Comparison of ENCODE assay signal across 28 mouse cellular contexts in genomic region chr17:35486726-35487125, GRCm38 (mm10). TPM values are rescaled to one million over a fixed set of nuclear protein-coding genes. Genes with fewer than 3 reads are reported as not detected.
A peak's percentile ranks its signal among the peaks of the same experiment; 100 is the strongest.
DNase-seq lines count a peak whose midpoint lies in the region; ATAC-seq and TF ChIP-seq lines count a peak whose summit lies in the region.
"Had no signal": no experiment of that assay in that cellular context is flagged by ENCODE, and none has a peak within 500 bp of the region (broad histone marks: within the 10 kb centered on the region; RNA-seq: fewer than 3 reads in every experiment).

No protein-coding gene starts in this region.

- no peak for TF ChIP-seq POLR2A in thymus, adult 2 months (IDR thresholded peaks at IDR 0.05; ENCODE audit: control insufficient read depth, extremely low read depth, insufficient read depth, low read length, poor library complexity)

- no peak for ATAC-seq in megakaryocyte, adult 5-6 weeks (ENCODE audit: poor library complexity, severe bottlenecking)
- ATAC-seq in embryonic facial prominence, embryonic 14.5 days (ENCODE audit: low read depth): no peak
- ATAC-seq: activated CD4-positive, CD25-positive, alpha-beta regulatory T cell, adult 4 months; CD4-positive, CD25-positive, alpha-beta regulatory T cell, adult 4 months; forebrain, embryonic 14.5 days had no signal

- WGBS in embryonic facial prominence, embryonic 14.5 days: 42% methylated on average over 10 of the region's 10 CpGs
- WGBS in thymus, adult 2 months: 51% methylated on average over 10 of the region's 10 CpGs

- H3K36me3 ChIP-seq in megakaryocyte, embryonic 14.5 days (replicated peaks; ENCODE audit: low read length): no peaks in the 10 kb centered on the region
- no peaks in the 10 kb centered on the region for H3K36me3 ChIP-seq in embryonic facial prominence, embryonic 14.5 days (ENCODE audit: control insufficient read depth, insufficient read depth, low read length)
- H3K36me3 ChIP-seq in thymus, adult 2 months (ENCODE audit: control insufficient read depth, insufficient read depth, low read length): no peaks in the 10 kb centered on the region
- H3K36me3 ChIP-seq: embryonic facial prominence, embryonic 12.5 days; G1E; heart, embryonic 13.5 days; hindbrain, embryonic 15.5 days had no signal

- H3K9ac ChIP-seq in embryonic facial prominence, embryonic 14.5 days (ENCODE audit: low read depth, low read length): no peak overlapping the region
- H3K9ac ChIP-seq: embryonic facial prominence, embryonic 12.5 days; heart, embryonic 13.5 days; hindbrain, embryonic 15.5 days had no signal

- H3K4me1 ChIP-seq in megakaryocyte, embryonic 14.5 days: peaks cover 7% of the 10 kb centered on the region
- H3K4me1 ChIP-seq in embryonic facial prominence, embryonic 14.5 days (ENCODE audit: control insufficient read depth, insufficient read depth, low read length): no peaks in the 10 kb centered on the region
- H3K4me1 ChIP-seq in thymus, adult 2 months (replicated peaks; ENCODE audit: control insufficient read depth, insufficient read depth, low read length): no peaks in the 10 kb centered on the region
- H3K4me1 ChIP-seq: embryonic facial prominence, embryonic 12.5 days had no signal

- H3K4me3 ChIP-seq in megakaryocyte, embryonic 14.5 days (replicated peaks): peak overlapping the region; percentile 53
- H3K4me3 ChIP-seq in embryonic facial prominence, embryonic 14.5 days (ENCODE audit: low read depth, low read length): no peak overlapping the region
- no peak overlapping the region for H3K4me3 ChIP-seq in thymus, adult 2 months (ENCODE audit: control insufficient read depth, insufficient read depth, low read length)
- H3K4me3 ChIP-seq: embryonic facial prominence, embryonic 12.5 days; heart, embryonic 13.5 days; hindbrain, embryonic 15.5 days had no signal

- H3K27me3 ChIP-seq in megakaryocyte, embryonic 14.5 days (replicated peaks): peaks cover 36% of the 10 kb centered on the region
- no peaks in the 10 kb centered on the region for H3K27me3 ChIP-seq in embryonic facial prominence, embryonic 14.5 days (replicated peaks; ENCODE audit: control insufficient read depth, insufficient read depth, low read length)
- no peaks in the 10 kb centered on the region; the same call in 1 of the 2 replicates for H3K27me3 ChIP-seq in thymus, adult 2 months (ENCODE audit: control insufficient read depth, insufficient read depth, low read length)
- H3K27me3 ChIP-seq: embryonic facial prominence, embryonic 12.5 days; hindbrain, embryonic 15.5 days had no signal

- no peak overlapping the region for H3K27ac ChIP-seq in embryonic facial prominence, embryonic 14.5 days (replicated peaks; ENCODE audit: low read depth, low read length)
- H3K27ac ChIP-seq in thymus, adult 2 months (ENCODE audit: control insufficient read depth, insufficient read depth, low read length): no peak overlapping the region
- H3K27ac ChIP-seq: embryonic facial prominence, embryonic 12.5 days; heart, embryonic 13.5 days; hindbrain, embryonic 15.5 days had no signal

- H3K9me3 ChIP-seq in megakaryocyte, embryonic 14.5 days: no peaks in the 10 kb centered on the region
- H3K9me3 ChIP-seq in embryonic facial prominence, embryonic 14.5 days (ENCODE audit: control insufficient read depth, low read length): no peaks in the 10 kb centered on the region
- H3K9me3 ChIP-seq: embryonic facial prominence, embryonic 12.5 days; G1E; heart, embryonic 13.5 days; hindbrain, embryonic 15.5 days had no signal

- no peak for TF ChIP-seq CTCF in thymus, adult 2 months (IDR thresholded peaks at IDR 0.05; ENCODE audit: borderline replicate concordance, control insufficient read depth, extremely low read depth, insufficient read depth, low read length, poor library complexity)

- H3K4me2 ChIP-seq in embryonic facial prominence, embryonic 14.5 days (ENCODE audit: low read depth, low read length): 0 out of 2 replicates have a peak overlapping the region, but pooled peaks have one; percentile 8
- H3K4me2 ChIP-seq: embryonic facial prominence, embryonic 12.5 days; heart, embryonic 13.5 days; hindbrain, embryonic 15.5 days had no signal

- peak; percentile 26 to 38 for DNase-seq in cerebellum, postnatal 10 days
- no peak for DNase-seq in cerebellum, adult 9-10 months
- peak; percentile 84 for DNase-seq in ES-CJ7 (ENCODE audit: low read depth, low spot score)
- DNase-seq in embryonic facial prominence, embryonic 14.5 days (ENCODE audit: low spot score): peak; percentile 24
- no peak for DNase-seq in thymus, adult 2 months
- DNase-seq in testis, postnatal 10 days (ENCODE audit: low spot score): no peak
- DNase-seq: adrenal gland, postnatal 14 days; B cell, adult 2 months; cerebellum, adult 18-20 months; cerebellum, postnatal 14 days; embryo, embryonic 11 days; gastrocnemius, postnatal 36 days; heart, adult 11 months; heart, postnatal 36 days had no signal

RNA-seq across cellular contexts. Expression of gene H2-Q10, which starts 16.8 kb away (rescaled TPM):
- 0.27 and 2.5 TPM in 2 replicates for polyA plus RNA-seq in megakaryocyte, embryonic 14.5 days (2012; ENCODE audit: insufficient read depth, low replicate concordance)
- 8.3 and 11.8 TPM in 2 replicates for total RNA-seq in megakaryocyte, adult 5-6 weeks (2015)
- total RNA-seq in megakaryocyte, adult 5-6 weeks (2017): 7.9 and 11.1 TPM in 2 replicates
- 0.35 TPM in 1 of 2 replicates, not detected in the other for polyA plus RNA-seq in embryonic facial prominence, embryonic 14.5 days (2014; fragmentation: Nextera tagmentation; extraction: Ambion mirVana)
- polyA plus RNA-seq in thymus, adult 2 months (2012; rRNA removed): 15.3 and 18.6 TPM in 2 replicates
- polyA plus RNA-seq: G1E had no signal

RNA-seq across cellular contexts. Expression of gene Pou5f1, which starts 19.1 kb away (rescaled TPM):
- not detected in 2 replicates for polyA plus RNA-seq in megakaryocyte, embryonic 14.5 days (2012; ENCODE audit: insufficient read depth, low replicate concordance)
- 0.29 TPM in 1 of 2 replicates, not detected in the other for total RNA-seq in megakaryocyte, adult 5-6 weeks (2015)
- total RNA-seq in megakaryocyte, adult 5-6 weeks (2017): not detected in 2 replicates
- not detected in 2 replicates for polyA plus RNA-seq in embryonic facial prominence, embryonic 14.5 days (2014; fragmentation: Nextera tagmentation; extraction: Ambion mirVana)
- 0.50 and 0.71 TPM in 2 replicates for polyA plus RNA-seq in thymus, adult 2 months (2012; rRNA removed)
- total RNA-seq: common myeloid progenitor, adult 5-6 weeks; gastrocnemius, adult 8-10 months; gastrocnemius, postnatal 36 days; heart, postnatal 36 days had no signal
- polyA plus RNA-seq: embryonic facial prominence, embryonic 12.5 days; forebrain, embryonic 14.5 days; G1E; heart, embryonic 13.5 days; heart, postnatal 0 days; hindbrain, embryonic 11.5 days; hindbrain, embryonic 15.5 days had no signal

RNA-seq across cellular contexts. Expression of gene Tcf19, which starts 29.9 kb away (rescaled TPM):
- 16.3 and 17.5 TPM in 2 replicates for polyA plus RNA-seq in megakaryocyte, embryonic 14.5 days (2012; ENCODE audit: insufficient read depth, low replicate concordance)
- total RNA-seq in megakaryocyte, adult 5-6 weeks (2015): 64.7 and 72.2 TPM in 2 replicates
- 26.2 and 29.6 TPM in 2 replicates for total RNA-seq in megakaryocyte, adult 5-6 weeks (2017)
- 82.9 and 83.2 TPM in 2 replicates for polyA plus RNA-seq in embryonic facial prominence, embryonic 14.5 days (2014; fragmentation: Nextera tagmentation; extraction: Ambion mirVana)
- 64.4 and 92.6 TPM in 2 replicates for polyA plus RNA-seq in thymus, adult 2 months (2012; rRNA removed)

RNA-seq across cellular contexts. Expression of gene Cchcr1, which starts 30.2 kb away (rescaled TPM):
- 3.2 and 10.5 TPM in 2 replicates for polyA plus RNA-seq in megakaryocyte, embryonic 14.5 days (2012; ENCODE audit: insufficient read depth, low replicate concordance)
- 3.3 and 4.0 TPM in 2 replicates for total RNA-seq in megakaryocyte, adult 5-6 weeks (2015)
- 4.0 and 5.7 TPM in 2 replicates for total RNA-seq in megakaryocyte, adult 5-6 weeks (2017)
- polyA plus RNA-seq in embryonic facial prominence, embryonic 14.5 days (2014; fragmentation: Nextera tagmentation; extraction: Ambion mirVana): 10.5 and 12.2 TPM in 2 replicates
- polyA plus RNA-seq in thymus, adult 2 months (2012; rRNA removed): 19.3 and 19.5 TPM in 2 replicates

RNA-seq across cellular contexts. Expression of gene Psors1c2, which starts 46.3 kb away (rescaled TPM):
- 3.7 TPM in 1 of 2 replicates, not detected in the other for polyA plus RNA-seq in megakaryocyte, embryonic 14.5 days (2012; ENCODE audit: insufficient read depth, low replicate concordance)
- not detected in 2 replicates for total RNA-seq in megakaryocyte, adult 5-6 weeks (2015)
- total RNA-seq in megakaryocyte, adult 5-6 weeks (2017): not detected in 2 replicates
- 0.59 and 1.9 TPM in 2 replicates for polyA plus RNA-seq in embryonic facial prominence, embryonic 14.5 days (2014; fragmentation: Nextera tagmentation; extraction: Ambion mirVana)
- 10.2 and 11.2 TPM in 2 replicates for polyA plus RNA-seq in thymus, adult 2 months (2012; rRNA removed)
- total RNA-seq: adrenal gland, adult 18-20 months; adrenal gland, postnatal 14 days; common myeloid progenitor, adult 5-6 weeks; gastrocnemius, adult 8-10 months; gastrocnemius, postnatal 36 days; heart, postnatal 36 days had no signal
- polyA plus RNA-seq: activated CD4-positive, CD25-positive, alpha-beta regulatory T cell, adult 4 months had no signal

Comparison
In these comparisons a context has a peak if more than half of its experiments do, and no peak if none do; other contexts are left out.
1. DNase-seq: peak in cerebellum, postnatal 10 days (2 of 2), ES-CJ7 (single experiment) and embryonic facial prominence, embryonic 14.5 days (single experiment); none in cerebellum, adult 9-10 months (single experiment), thymus, adult 2 months (single experiment) and testis, postnatal 10 days (single experiment).